Mouse (Mus musculus) testis, adult 2 months (tissue): ENCODE data around the gene Rab8b.

Experiments
- CTCF ChIP-seq: fragments of 200-500 bp; IDR thresholded peaks from 2 replicates; pipeline ENCODE4 v1.5.1; 2012; ENCODE audit warnings: low read depth, mild to moderate bottlenecking, inconsistent platforms, low read length, moderate library complexity; ENCODE audit not compliant: control insufficient read depth, insufficient read depth, insufficient replicate concordance
- POLR2A ChIP-seq: fragments of 200-500 bp; IDR thresholded peaks from 2 replicates; pipeline ENCODE4 v1.6.1; 2012; ENCODE audit warnings: low read depth, mild to moderate bottlenecking, inconsistent platforms, low read length, moderate library complexity; ENCODE audit not compliant: control insufficient read depth

DNA sequence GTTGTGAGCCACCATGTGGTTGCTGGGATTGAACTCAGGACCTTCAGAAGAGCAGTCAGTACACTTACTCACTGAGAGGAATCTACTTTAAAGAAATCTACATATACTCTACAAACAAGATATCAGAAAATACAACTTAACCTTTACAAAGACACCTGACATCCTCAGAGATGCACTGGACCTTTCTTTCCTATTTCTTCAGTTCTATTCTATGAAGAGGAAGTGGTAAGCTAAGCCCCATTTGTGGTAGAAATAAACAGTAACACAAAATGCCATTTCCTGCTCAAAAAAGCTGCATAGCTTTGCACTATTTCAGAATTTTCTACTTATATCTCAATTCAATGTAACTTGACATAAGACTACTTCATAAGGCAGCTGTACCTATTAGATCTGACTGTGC lies 46.0 kb downstream of the Rab8b start:
- TF ChIP-seq CTCF (no peak), POLR2A (no peak)
